Mouse (Mus musculus): ENCODE results near the gene Gm20388. TPM values are rescaled to one million over a fixed set of nuclear protein-coding genes. Genes with fewer than 3 reads are reported as not detected.
A peak's percentile ranks its signal among the peaks of the same experiment; 100 is the strongest.

Gene Gm20388
- polyA plus RNA-seq, 1 experiment: 23.9 TPM

DNA sequence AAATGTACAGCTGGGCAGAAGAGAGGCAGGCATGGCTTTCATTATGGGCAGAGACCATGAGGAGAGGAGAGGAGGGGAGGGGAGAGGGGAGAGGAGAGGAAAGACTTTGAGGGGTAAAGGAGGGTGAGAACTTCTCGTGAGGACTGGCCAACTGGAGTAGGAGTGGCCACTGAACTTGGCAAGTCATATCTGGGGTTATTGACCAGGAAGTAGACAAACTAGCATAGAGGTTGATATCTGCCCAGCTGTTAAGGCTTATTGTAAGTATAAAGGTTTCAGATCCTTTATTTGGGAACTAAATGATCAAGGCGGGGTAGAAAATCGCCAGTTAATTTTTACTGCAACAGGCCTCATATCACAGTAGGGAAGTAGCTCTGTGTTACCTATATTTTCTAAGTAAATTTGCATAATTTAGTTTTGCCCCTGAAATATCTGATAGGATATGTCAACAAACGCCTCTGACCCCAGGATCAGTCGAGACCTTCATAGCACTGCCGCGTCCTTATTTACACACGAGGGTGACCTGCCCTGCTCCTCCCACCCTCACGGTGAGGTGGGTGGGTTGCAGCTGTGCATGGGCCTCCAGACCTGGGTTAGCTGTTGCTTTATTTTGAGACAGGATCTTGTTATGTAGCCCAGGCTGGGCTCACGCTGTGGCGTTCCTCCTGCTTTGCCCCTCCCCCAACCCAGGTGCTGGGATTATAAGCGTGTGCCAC lies 2152.0 kb downstream of the Gm20388 start:
- Histone ChIP-seq H3K27ac (ENCODE audit: insufficient read depth, low read length) (no peak overlapping the region), H3K4me3 (ENCODE audit: insufficient read depth, low read length) (no peak overlapping the region), H3K4me1 (ENCODE audit: control insufficient read depth, insufficient read depth, low read length) (peaks cover 2% of the 10 kb centered on the region)
- TF ChIP-seq POLR2A (IDR thresholded peaks at IDR 0.05; ENCODE audit: extremely low read depth, insufficient read depth, low read length) (no peak), CTCF (IDR thresholded peaks at IDR 0.05; ENCODE audit: extremely low read depth, insufficient read depth, low read length) (no peak)

DNA sequence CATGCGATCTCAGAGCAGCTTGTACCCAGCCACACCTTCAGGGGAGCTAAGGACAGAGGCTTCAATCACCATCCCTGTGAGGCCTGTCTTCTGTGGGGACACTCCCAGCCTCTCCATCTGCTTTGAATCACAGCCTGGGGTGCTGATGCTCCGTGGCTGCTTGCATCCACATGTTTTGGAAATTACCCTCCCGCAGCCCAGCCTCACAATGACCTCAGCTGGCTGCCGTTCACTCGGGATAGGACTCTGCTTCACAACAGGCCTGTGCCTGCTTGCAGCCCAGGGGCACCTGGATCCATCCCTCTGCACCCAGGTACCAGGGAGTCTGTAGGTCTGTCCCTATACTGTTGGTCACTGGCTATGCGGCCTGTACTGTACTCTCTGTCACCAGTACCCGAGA lies 2153.7 kb downstream of the Gm20388 start:
- H3K4me3 ChIP-seq (ENCODE audit: insufficient read depth, low read length): no peak overlapping the region
- H3K4me1 ChIP-seq (ENCODE audit: control insufficient read depth, insufficient read depth, low read length): no peaks in the 10 kb centered on the region
- H3K27ac ChIP-seq (ENCODE audit: insufficient read depth, low read length): no peak overlapping the region
- TF ChIP-seq POLR2A (IDR thresholded peaks at IDR 0.05; ENCODE audit: extremely low read depth, insufficient read depth, low read length): no peak
- TF ChIP-seq CTCF (IDR thresholded peaks at IDR 0.05; ENCODE audit: extremely low read depth, insufficient read depth, low read length): no peak

DNA sequence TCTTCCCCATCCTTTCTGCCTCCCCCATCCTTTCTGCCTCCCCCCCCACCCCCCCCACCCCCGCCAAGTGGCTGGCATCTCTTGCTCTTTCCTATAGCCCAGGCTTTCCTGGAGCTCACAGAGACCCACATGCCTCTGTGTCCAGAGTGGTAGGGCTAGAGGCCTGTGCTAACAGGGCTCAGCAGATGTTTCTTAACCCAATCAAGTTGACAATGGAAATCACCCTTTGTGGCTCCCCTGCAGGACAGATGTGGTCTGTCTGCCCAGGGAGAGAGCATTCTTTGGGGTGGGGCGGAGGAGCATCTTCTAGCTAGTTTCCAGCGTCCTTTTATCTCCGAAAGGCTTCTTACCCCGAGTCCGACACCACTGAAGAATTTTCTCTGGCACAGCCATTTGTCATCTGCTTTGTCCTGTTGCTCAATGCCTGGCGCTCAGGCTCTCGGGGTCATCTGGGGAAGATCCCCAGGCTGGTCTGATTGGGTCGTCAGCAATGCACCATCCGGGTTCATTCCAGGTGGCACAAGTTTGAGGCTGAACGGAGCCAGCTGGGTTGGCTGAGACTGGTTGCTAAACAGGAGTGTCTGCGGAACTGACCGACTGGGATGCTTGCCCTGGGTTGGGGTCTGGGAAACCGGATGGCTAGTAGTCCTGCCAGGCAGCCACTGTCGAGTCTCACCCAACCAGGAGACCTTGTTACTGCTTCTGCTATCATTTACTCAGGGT lies 2157.3 kb downstream of the Gm20388 start:
- H3K4me1 ChIP-seq (ENCODE audit: control insufficient read depth, insufficient read depth, low read length): no peaks in the 10 kb centered on the region
- H3K4me3 ChIP-seq (ENCODE audit: insufficient read depth, low read length): no peak overlapping the region
- no peak for TF ChIP-seq CTCF (IDR thresholded peaks at IDR 0.05; ENCODE audit: extremely low read depth, insufficient read depth, low read length)
- TF ChIP-seq POLR2A (IDR thresholded peaks at IDR 0.05; ENCODE audit: extremely low read depth, insufficient read depth, low read length): no peak
- H3K27ac ChIP-seq (ENCODE audit: insufficient read depth, low read length): no peak overlapping the region

GRCm38 (mm10) chr8:122068609-122069008 lies 2158.0 kb downstream of the Gm20388 start:
- H3K27ac ChIP-seq (ENCODE audit: insufficient read depth, low read length): no peak overlapping the region
- no peaks in the 10 kb centered on the region for H3K4me1 ChIP-seq (ENCODE audit: control insufficient read depth, insufficient read depth, low read length)
- H3K4me3 ChIP-seq (ENCODE audit: insufficient read depth, low read length): no peak overlapping the region
- no peak for TF ChIP-seq POLR2A (IDR thresholded peaks at IDR 0.05; ENCODE audit: extremely low read depth, insufficient read depth, low read length)
- TF ChIP-seq CTCF (IDR thresholded peaks at IDR 0.05; ENCODE audit: extremely low read depth, insufficient read depth, low read length): no peak

GRCm38 (mm10) chr8:122069281-122069680 lies 2158.6 kb downstream of the Gm20388 start:
- TF ChIP-seq POLR2A (IDR thresholded peaks at IDR 0.05; ENCODE audit: extremely low read depth, insufficient read depth, low read length) (no peak), CTCF (IDR thresholded peaks at IDR 0.05; ENCODE audit: extremely low read depth, insufficient read depth, low read length) (no peak)
- Histone ChIP-seq H3K27ac (ENCODE audit: insufficient read depth, low read length) (no peak overlapping the region), H3K4me3 (ENCODE audit: insufficient read depth, low read length) (no peak overlapping the region), H3K4me1 (ENCODE audit: control insufficient read depth, insufficient read depth, low read length) (no peaks in the 10 kb centered on the region)

GRCm38 (mm10) chr8:122071193-122071592 lies 2160.6 kb downstream of the Gm20388 start:
- no peaks in the 10 kb centered on the region for H3K4me1 ChIP-seq (ENCODE audit: control insufficient read depth, insufficient read depth, low read length)
- no peak overlapping the region for H3K27ac ChIP-seq (ENCODE audit: insufficient read depth, low read length)
- H3K4me3 ChIP-seq (ENCODE audit: insufficient read depth, low read length): no peak overlapping the region
- no peak for TF ChIP-seq POLR2A (IDR thresholded peaks at IDR 0.05; ENCODE audit: extremely low read depth, insufficient read depth, low read length)
- no peak for TF ChIP-seq CTCF (IDR thresholded peaks at IDR 0.05; ENCODE audit: extremely low read depth, insufficient read depth, low read length)

DNA sequence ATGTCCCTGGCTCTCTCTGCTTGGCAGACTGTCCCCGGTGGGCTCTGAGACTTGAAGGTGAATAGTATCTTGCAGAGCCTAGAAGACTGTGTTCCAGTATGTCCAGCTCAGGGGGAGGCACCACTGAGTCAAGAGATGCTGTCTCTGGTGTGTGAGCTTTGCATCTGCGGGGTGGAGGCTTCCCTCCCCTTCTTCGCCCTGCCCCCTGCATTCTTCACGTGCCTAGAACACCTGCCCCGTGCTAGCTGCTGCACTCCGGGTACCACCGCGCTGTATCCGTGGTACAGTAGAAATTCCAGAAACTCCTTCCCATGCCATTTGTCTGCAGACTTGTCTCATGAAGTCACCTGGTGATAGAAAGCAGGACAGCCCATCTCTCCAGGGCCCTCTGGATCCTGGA lies 2163.3 kb downstream of the Gm20388 start:
- H3K4me3 ChIP-seq (ENCODE audit: insufficient read depth, low read length): no peak overlapping the region
- no peak overlapping the region for H3K27ac ChIP-seq (ENCODE audit: insufficient read depth, low read length)
- no peak for TF ChIP-seq CTCF (IDR thresholded peaks at IDR 0.05; ENCODE audit: extremely low read depth, insufficient read depth, low read length)
- no peak for TF ChIP-seq POLR2A (IDR thresholded peaks at IDR 0.05; ENCODE audit: extremely low read depth, insufficient read depth, low read length)
- no peaks in the 10 kb centered on the region for H3K4me1 ChIP-seq (ENCODE audit: control insufficient read depth, insufficient read depth, low read length)

DNA sequence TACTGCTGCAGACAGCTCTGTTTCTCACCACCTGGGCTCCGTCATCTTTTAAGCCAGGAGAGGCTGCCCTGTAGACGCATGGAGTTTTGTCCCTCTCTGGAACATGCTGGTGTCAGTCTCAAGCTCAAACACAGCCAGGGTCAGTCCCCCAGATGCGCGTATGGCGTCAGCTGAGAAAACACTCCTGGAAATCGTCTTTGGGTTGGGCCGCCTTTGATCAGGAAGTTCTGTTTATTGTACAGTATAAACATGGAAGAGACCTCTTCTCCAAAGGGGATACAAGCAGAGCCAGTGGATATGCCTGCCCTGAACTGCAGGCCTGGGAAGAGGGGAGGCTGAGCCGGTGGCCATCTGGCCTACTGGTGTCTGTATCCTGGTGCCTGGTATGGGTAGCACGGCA lies 2163.8 kb downstream of the Gm20388 start:
- H3K27ac ChIP-seq (ENCODE audit: insufficient read depth, low read length): no peak overlapping the region
- H3K4me1 ChIP-seq (ENCODE audit: control insufficient read depth, insufficient read depth, low read length): no peaks in the 10 kb centered on the region
- no peak for TF ChIP-seq POLR2A (IDR thresholded peaks at IDR 0.05; ENCODE audit: extremely low read depth, insufficient read depth, low read length)
- no peak for TF ChIP-seq CTCF (IDR thresholded peaks at IDR 0.05; ENCODE audit: extremely low read depth, insufficient read depth, low read length)
- H3K4me3 ChIP-seq (ENCODE audit: insufficient read depth, low read length): no peak overlapping the region

GRCm38 (mm10) chr8:122074977-122075376 lies 2164.3 kb downstream of the Gm20388 start:
- TF ChIP-seq CTCF (IDR thresholded peaks at IDR 0.05; ENCODE audit: extremely low read depth, insufficient read depth, low read length) (0 out of 2 replicates have a peak, but pooled peaks have one; percentile 26), POLR2A (IDR thresholded peaks at IDR 0.05; ENCODE audit: extremely low read depth, insufficient read depth, low read length) (no peak)
- Histone ChIP-seq H3K4me1 (ENCODE audit: control insufficient read depth, insufficient read depth, low read length) (no peaks in the 10 kb centered on the region), H3K4me3 (ENCODE audit: insufficient read depth, low read length) (no peak overlapping the region)

More at GRCm38 (mm10) chr8:122074977-122075376, 2164.3 kb downstream of the Gm20388 start:
- H3K27ac ChIP-seq (ENCODE audit: insufficient read depth, low read length): no peak overlapping the region

All from cortical plate, adult 2 months (tissue).